Mouse (Mus musculus) 3134 (cell line): ENCODE results near the gene Arhgef15.
A peak's percentile ranks its signal among the peaks of the same experiment; 100 is the strongest.
"Not testable (repeated sequence)": the region's sequence is repeated elsewhere in the genome, so short reads cannot be mapped to it uniquely, and the experiment has no call there.

Source experiments
- DNase-seq: peaks from one replicate; pipeline ENCODE4 v3.0.0-alpha.2; 2011; ENCODE audit warnings: low spot score; ENCODE audit not compliant: insufficient read length; ENCODE audit errors: extremely low read depth

The Arhgef15 gene

DNA sequence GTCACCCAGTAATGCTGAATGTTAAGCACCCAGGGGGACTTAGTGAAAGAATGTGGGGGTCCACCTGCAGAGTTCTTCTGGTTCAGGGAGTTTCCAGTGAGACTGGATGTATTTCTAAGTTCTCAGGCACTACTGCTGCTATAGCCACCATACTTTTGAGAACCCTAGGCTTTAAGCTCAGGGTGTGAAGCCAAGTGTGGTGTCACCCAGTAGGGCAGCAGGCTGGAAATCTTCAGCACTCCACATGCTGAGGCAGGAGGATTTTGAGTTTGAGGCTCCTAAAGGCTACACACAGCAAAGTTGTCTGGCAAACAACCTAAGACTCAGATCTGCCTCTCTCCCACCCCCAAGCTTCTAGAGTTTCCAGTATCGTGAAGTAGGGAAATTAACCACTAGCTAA lies 9.3 kb upstream of the Arhgef15 start:
- no peak for DNase-seq

DNA sequence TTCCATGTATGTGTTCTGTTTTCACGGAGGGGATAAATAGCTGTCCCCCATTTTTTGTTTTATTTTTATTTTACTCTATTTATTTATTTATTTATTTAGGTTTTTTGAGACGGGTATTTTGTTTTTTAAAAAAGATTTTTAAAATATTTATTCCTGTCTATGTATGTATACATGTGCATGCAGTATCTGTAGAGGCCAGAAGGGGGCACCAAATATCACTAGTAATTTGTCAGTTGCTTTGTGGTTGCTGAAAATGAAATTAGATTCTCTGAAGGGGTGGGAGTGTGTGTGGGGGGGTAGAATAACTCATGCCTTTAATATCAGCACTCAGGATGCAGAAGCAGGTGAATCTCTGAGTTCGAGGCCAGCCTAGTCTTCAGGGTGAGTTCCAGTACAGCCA lies 8.6 kb upstream of the Arhgef15 start:
- DNase-seq, result peak; percentile 35

DNA sequence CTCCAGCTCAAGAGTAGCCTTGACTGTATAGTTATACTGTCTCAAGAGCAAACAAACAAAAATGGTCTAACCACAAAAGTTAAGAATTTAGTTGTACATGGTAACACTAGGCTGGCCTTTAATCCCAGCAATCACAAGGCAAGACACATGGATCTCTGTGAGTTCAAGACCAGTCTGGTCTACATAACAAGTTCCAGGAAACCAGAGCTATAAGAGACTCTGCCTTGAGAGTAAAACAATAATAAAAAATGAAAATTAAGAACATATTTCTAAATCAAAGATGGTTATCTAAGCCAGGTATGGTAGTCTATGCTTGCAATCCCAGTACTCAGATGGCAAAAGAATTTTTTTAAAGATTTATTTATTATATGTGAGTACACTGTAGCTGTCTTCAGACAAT lies 7.8 kb upstream of the Arhgef15 start:
- no peak for DNase-seq

DNA sequence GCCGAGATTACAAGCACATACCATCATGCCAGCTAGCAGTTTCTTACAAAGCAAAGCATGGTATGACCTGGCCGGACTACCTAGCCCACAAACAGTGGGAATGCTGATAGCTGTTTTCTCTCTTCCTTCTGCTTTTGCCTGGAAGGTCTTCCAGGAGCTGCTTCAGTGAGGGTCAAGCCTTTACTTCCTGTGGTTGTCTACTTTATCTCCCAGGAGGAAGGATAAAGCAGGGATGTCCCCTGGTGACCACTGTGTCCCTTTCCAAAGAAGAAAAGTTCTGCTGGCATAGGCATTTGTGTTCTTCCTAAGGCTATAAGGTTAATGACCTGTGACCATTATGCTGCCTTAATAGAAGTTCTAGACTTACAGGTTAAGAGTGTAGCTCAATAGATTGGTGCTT lies 6.1 kb upstream of the Arhgef15 start:
- no peak for DNase-seq

DNA sequence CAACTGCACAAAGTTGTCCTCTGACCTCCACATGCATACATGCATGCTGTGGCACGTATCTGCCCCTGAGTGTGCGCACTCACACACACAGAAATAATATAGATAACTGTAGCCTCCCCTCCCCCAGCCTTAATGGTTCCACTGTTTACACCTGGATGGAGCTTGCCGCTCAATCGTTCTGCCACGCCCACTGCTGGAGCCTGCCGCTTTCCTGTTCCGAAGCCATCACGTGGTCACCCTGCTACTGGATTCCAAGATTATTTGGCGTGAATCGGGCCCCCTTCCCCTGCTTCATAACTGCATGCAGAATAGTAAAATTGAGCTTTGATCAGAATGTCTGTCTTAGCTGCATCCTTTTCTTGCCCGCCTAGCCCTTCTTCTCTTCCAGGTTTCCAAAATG lies 4.9 kb upstream of the Arhgef15 start:
- not testable (repeated sequence) for DNase-seq

DNA sequence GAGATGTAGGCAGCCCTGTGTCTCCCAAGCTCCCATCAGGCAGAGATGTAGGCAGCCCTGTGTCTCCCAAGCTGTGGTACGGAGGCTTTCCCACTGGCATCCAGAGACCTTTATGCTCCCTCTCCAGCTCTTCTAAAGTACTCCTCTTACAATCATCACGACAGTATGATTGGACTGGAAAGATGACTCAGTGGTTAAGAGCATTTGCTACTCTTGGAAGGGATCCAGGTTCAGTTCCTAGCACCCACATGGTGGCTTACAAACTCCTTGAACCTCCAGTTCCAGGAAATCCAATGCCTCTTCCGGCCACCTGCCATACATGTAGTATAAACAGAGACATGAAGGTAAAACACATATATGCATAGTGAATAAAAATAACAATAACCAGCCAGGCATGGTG lies 4.3 kb upstream of the Arhgef15 start:
- peak; percentile 61 for DNase-seq

DNA sequence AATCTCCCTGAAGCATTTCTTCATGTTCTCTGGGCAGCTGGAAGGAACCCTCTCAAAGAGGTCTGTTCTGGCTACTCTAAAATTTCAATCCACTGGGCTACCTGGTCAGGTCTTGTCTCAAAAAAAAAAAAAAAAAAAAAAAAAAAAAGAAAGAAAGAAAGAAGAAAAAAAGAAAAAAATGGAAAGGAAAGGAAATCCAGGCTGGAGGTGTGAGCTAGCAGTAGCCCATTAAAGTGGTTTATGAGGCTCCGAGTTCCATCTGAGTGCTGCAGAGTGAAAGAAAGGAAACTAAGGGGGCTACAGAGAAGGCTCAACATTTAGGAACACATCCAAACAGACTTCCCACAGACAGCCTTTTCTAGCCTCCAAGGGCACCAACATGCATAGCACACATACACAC lies 691 bp upstream of the Arhgef15 start:
- no peak for DNase-seq

DNA sequence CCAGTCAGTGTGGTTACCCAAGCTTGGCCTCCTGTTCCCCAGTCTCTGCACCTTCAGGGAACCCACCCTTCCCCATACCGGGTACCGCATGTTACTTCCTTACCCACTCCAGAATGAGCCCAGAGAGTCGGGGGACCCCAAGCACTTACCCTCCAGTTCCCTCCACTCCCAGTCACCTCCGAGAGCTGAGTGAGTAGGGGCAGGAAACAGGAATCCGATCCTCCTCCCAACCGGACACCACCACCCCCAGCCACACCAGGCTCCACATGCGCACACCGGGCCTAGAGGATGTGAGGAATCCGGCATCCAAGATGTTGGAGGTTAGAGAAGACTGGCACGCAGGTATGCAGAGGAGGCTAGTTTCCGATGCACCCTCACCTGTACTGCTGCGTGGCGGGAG lies 583 bp downstream of the Arhgef15 start:
- no peak for DNase-seq

DNA sequence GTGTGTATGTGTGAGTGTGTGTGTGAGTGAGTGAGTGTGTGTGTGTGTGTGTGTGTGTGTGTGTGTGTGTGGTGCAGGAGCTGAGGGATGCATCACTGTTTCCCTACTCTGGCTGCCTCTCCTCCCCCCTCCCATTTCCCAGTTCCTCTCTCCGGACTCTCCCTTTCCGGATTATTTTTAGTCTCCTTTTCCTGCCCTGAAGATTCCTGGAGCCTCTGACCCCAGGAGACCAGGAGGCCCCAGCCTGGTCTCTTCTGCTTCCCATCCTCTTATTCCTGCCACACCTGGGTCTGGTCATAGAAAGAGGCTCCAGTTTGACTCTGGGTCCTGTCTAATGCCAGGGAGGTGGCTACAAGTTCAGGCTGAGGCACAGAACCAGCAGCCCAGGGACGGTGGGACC lies 1.2 kb downstream of the Arhgef15 start:
- DNase-seq, result no peak

DNA sequence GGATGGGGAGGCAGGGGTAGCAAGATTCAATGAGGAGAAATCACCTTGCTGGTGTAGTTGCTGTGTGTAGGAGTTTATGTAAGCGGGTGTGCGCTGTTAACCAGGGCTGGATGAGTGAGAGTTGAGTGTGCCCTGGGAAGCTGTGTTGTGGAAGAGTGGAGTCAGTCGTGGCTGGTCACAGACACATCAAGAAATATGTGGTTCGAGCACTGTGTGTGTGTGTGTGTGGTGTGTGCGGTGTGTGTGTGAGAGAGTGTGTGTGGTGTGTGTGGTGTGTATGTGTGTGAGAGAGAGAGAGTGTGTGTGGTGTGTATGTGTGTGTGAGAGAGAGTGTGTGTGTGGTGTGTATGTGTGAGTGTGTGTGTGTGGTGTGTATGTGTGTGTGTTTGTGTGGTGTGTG lies 1.8 kb downstream of the Arhgef15 start:
- DNase-seq, result no peak

DNA sequence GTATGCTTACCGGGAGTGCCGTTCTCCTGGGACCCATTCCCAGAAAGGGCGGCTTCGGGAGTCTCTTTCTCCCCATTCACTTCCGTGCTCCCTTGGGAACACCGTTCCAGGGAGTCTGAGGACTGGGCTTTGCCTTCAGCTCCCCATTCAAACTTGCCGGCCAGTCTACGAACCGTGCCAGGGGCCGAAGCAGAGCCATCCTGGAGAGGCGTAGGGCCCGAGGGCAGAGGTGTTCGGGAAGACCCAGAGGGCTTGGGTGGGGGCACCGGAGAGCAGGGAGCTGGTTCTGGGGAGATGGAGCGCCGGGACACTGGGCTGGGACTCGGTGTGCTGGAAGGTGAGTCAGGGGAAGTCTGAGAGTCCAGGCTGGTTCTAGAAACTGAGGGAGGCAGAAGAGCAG lies 2.9 kb downstream of the Arhgef15 start:
- DNase-seq, result peak; percentile 39

DNA sequence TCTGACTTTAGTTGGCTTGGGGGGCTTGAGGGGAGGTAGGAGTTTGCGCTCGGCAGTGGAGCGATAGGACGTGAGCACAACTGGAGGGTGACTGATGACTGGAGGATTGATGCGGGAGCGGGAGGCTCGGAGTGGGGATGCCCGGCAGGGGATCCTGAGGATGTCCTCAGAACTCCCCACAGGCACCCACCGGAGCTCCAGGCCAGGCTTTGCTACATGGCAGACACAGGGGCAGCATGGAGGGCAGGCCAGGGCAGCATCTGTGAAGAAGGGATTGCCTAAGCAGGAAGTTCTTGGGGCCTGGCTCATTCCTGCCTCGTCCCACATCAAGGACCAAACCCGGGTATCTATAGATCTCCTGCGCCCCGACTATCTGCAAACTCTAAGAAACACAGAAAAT lies 3.4 kb downstream of the Arhgef15 start:
- no peak for DNase-seq

DNA sequence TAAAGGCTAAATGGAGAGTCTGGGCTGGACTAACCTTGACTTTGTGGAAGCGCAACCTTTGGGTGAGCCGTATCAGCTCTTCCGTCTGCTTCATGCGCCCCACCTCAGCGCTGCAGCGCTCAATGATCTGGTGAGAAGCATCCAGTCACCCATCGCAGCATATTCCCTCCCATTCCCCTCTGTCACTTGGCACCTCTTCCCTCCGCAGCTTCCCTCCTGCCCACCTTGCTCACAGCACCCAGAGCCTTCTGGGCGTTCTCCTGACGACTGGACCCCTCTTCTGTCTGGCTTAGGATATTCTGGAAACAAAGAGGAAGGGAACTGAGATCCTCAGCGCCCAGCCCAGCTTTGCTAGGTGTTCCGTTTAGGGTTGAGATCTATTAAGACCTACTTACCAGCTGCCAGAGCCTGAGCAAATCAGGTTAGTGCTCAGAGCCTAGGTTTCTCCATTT lies 9.7 kb downstream of the Arhgef15 start:
- no peak for DNase-seq

DNA sequence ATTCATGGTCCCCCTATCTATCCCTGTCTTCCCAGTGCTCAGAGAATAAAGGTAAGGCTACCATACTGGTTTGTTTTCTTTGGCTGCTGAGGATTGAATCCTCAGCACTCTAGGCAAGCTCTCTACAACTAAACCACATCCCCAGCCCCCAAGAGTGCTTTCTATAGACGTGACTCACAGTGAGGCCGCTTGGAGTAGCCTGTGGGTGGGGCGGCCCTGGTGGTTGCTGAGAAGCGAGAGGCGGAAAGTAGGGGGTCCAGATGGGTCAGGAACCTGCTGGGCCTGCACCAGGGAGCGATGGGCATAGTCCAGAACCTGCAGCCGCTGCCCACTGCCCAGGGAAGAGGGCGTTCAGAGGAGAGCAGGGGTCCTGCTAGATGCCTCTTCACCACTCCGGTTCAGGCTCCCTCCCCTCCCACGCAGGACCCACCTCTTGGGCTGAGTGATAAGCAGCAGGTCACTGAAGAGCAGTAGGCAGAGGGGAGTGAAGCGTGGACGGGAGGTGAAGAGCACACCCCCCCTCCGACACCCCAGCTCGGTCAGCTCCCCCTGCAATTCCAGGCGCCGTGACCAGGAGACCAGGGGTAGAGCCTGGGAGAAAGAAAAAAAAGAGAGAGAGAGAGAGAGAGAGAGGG lies 10.4 kb downstream of the Arhgef15 start:
- peak; percentile 60 for DNase-seq

DNA sequence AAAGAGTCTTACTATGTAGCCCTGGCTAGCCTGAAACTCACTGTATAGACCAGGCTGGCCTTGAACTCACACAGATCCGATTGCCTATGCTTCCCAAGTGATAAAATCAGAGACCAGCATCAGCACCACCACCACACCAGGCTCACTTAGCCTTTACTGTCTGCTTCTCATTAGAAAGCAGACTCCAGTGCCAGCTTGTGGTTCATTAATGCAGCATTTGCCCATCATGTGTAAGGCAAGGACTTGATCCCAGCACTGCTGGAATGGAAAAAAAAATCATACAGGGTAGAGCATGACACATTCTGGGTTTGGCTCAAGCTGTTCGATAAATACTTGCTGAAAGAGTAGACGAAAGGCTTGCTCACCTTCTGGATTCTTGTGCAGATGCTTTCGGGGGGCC lies 11.3 kb downstream of the Arhgef15 start:
- DNase-seq, result peak; percentile 17

DNA sequence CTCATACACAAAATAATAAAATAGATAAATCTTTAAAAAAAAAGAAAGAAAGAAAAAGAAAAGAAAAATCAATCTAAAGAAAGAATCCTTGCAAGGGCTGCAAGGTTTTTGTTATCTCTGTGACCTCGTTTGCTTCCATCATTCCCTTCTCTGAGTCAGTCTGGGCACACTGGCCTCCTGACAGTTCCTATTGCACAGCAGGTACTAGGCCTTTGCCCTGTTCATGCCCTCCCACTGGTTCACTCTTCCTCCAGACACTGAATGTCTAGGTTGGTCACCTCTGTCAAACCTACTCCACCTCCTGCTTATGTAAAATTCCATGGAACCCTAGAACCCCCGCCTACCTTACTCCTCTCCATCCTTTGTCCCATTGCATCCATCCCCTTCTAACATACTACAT lies 12.0 kb downstream of the Arhgef15 start:
- DNase-seq, result no peak

DNA sequence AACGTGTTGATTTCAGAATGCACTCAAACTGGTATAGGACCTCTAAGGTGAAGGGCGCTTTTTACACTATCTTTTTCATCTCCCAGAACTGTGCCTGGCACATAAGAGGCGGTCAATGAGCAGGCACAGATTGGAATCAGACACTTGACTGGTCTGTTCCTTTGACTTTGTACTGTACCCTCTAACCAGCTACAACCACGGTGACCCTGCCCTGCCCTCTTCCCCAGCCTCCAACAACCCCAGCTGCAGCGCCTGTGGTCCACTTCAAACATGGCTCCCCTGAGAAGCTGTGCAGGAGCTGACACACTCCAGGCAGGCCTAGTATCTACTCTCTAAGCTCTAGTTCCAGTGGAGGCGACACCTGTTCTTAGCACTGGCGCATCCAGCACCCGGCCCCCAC lies 14.5 kb downstream of the Arhgef15 start:
- no peak for DNase-seq

DNA sequence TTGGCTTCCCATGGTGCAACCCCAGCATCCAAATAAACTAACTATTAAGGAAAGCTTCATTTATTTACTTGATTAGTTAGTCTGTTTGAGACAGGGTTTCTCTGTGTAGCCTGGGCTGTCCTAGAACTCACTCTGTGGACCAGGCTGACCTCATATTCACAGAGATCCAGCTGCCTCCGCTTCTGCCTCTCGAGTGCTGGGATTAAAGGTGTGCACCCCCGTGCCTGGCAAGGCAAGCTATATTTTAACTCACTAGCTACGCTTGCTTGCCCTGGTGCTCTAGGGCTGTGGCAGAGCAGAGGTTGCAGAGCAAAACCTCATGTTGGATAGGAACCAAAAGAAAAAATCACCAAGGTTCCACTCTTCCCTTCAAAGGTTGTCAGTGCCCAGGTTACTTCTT lies 16.8 kb downstream of the Arhgef15 start:
- no peak for DNase-seq

DNA sequence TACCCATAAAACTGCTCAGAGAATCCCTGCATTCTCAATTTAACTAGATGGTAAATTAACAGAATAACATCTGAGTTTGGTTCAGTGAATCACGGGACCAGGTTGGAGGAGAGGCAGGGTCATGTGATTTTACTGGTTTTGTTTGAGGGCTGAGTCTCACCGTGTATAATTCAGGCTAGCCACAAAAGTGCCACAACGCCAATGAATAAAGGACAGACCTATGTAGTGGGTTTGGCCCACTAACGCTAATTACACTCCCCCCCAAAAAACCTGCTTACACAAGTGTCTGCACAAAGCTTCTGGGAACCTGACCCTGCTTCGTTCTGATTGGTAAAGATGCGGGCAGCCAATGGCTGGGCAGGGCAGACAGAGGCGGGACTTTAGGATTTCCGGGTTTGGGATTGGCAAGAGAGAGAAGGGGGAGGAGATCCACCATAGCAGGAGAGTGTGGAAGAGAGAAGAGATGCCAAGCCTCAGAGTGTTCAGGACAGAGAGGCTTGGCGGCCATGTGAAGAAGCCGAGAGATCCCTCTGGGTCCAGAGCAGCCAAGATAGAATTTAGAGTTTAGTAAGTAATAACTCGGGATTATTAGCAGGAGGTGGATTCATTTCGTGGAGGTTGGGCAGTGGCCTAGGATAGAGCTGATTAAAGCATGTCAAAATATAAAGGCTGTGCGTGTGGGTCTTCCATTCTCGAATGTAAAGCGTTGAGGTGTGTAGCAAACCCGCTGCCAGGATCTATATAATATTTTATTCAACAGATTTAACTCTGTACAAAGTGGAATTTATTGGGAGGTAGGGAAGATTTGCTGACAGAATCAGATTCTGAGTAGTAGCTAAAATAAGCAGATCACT lies 17.6 kb downstream of the Arhgef15 start:
- DNase-seq, result peak; percentile 79

DNA sequence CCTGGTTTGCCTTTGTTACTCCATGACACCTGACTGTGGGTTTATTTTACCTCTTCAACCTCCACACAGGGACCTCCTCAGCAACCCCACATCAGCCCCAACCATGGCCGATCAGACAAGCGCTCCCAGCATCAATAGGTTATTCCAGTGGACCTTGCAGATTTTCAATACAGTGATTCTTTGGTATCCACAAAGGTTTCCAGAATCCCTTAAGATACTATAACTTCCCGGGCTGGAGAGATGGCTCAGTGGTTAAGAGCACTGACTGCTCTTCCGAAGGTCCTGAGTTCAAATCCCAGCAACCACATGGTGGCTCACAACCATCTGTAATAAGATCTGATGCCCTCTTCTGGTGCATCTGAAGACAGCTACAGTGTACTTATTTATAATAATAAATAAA lies 20.3 kb downstream of the Arhgef15 start:
- DNase-seq, result not testable (repeated sequence)

DNA sequence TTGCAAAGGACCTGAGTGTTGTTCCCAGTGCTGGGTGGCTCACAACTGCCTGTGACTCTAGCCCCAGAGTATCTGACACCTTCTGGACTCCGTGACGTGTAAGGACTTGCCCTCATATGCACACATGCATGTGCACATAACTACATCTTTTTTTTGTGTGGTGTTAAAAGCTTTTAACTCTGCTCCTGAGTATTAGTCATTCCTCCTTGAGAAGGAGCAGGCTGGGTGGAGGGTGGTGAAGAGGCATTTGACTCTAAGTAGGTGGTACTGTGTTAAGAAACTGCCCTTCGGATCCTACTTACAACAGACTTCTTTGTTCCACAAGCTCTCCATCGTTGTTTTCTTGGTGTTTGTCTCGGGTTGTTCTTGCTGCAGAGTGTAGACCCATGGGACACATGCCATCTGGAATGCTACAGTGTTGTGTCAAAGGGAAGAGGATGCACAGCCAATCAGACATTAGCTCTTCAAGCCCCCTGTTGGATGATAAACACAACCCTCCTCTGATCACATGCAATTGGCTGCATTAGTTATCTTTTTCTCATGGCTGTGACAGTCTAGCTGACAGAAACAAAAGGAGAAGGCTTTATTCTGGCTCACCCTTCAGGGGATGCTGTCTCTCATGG lies 23.3 kb downstream of the Arhgef15 start:
- no peak for DNase-seq

DNA sequence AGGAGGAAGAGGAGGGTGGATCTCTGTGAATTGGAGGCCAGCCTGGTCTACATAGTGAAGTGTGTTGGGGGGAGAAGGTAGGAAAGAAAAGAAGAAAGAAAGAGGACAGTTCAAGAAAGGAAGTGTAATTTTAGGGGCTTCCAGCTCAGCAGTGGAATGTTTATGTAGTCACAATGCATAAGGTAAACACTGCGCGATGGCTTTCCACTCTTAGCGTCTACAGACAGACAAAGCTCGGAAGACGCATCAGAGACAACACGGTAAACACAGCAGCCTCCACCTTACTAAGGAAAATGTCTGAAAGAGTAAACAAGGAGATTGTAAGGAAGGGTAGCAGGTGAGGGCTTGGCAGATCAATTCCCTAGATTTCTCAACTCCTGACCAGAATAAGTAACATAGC lies 27.3 kb downstream of the Arhgef15 start:
- no peak for DNase-seq
